Mouse (Mus musculus) CH12.LX (cell line): ENCODE measurements around the gene Ica1. TPM values are rescaled to one million over a fixed set of nuclear protein-coding genes. Genes with fewer than 3 reads are reported as not detected.

Experiments
- DNase-seq: peaks from one replicate; pipeline ENCODE4 v3.0.0-alpha.2; 2013; ENCODE audit errors: extremely low read depth
- H3K27ac ChIP-seq: 2 replicates; pipeline ENCODE4 v1.5.1; 2012; ENCODE audit warnings: low read depth, mild to moderate bottlenecking, control low read depth, moderate library complexity; ENCODE audit not compliant: insufficient read depth
- H3K27me3 ChIP-seq: replicated peaks from 2 replicates; pipeline ENCODE3; 2012; ENCODE audit warnings: inconsistent platforms
- H3K36me3 ChIP-seq, 2 experiments: replicated peaks in 1 of 2; 2 replicates each; pipeline versions ENCODE3 to v1.6.1; 2012; ENCODE audit warnings: inconsistent platforms in 1 of 2, low read length in 1 of 2, mild to moderate bottlenecking in 1 of 2, mixed read lengths in 1 of 2, moderate library complexity in 1 of 2; ENCODE audit not compliant: control insufficient read depth in 1 of 2, insufficient read depth in 1 of 2
- H3K4me1 ChIP-seq, 2 experiments: 2 replicates each; pipeline ENCODE4 v1.6.1; 2012; ENCODE audit warnings: inconsistent platforms in 1 of 2, moderate library complexity in 1 of 2; ENCODE audit not compliant: insufficient read depth in 2 of 2, control insufficient read depth in 1 of 2
- H3K4me2 ChIP-seq: 2 replicates; pipeline ENCODE4 v1.6.1; 2012; ENCODE audit warnings: low read depth, mild to moderate bottlenecking, control low read depth; ENCODE audit not compliant: poor library complexity, insufficient read depth, severe bottlenecking
- H3K4me3 ChIP-seq, 3 experiments: fragments of 150-350 bp in 1 of 3; sonication (generic) in 1 of 3; replicated peaks in 1 of 3; 2 replicates each; pipeline versions ENCODE3 to v1.5.1; 2011 to 2012; ENCODE audit warnings: low read depth in 2 of 3, low read length in 2 of 3, mild to moderate bottlenecking in 2 of 3, moderate library complexity in 2 of 3, control low read depth in 1 of 3, improper control_type of control experiment in 1 of 3, inconsistent platforms in 1 of 3, mixed read lengths in 1 of 3; ENCODE audit not compliant: poor library complexity in 1 of 3
- H3K79me2 ChIP-seq: replicated peaks from 2 replicates; pipeline ENCODE4 v1.6.1; 2012; ENCODE audit warnings: mild to moderate bottlenecking, moderate library complexity; ENCODE audit not compliant: control insufficient read depth, poor library complexity, insufficient read depth, severe bottlenecking; ENCODE audit errors: extremely low read depth
- H3K9ac ChIP-seq: 2 replicates; pipeline ENCODE4 v1.6.1; 2012; ENCODE audit warnings: low read depth, mild to moderate bottlenecking, control low read depth, moderate library complexity; ENCODE audit not compliant: insufficient read depth
- H3K9me3 ChIP-seq: replicated peaks from 2 replicates; pipeline ENCODE3; 2012; ENCODE audit warnings: low read length, inconsistent platforms, mixed read lengths
- CHD2 ChIP-seq: IDR thresholded peaks from 2 replicates; pipeline ENCODE4 v1.6.1; 2011; ENCODE audit warnings: low read length, improper control_type of control experiment
- KAT2A ChIP-seq: IDR thresholded peaks from 2 replicates; pipeline ENCODE4 v1.6.1; 2012; ENCODE audit warnings: low read length, improper control_type of control experiment, inconsistent platforms; ENCODE audit not compliant: insufficient replicate concordance
- MAFK ChIP-seq: IDR thresholded peaks from 2 replicates; pipeline ENCODE4 v1.6.1; 2011; ENCODE audit warnings: low read length, improper control_type of control experiment; ENCODE audit not compliant: insufficient replicate concordance
- MYC ChIP-seq: IDR thresholded peaks from 2 replicates; pipeline ENCODE4 v1.6.1; 2011; ENCODE audit warnings: low read depth, mild to moderate bottlenecking, improper control_type of control experiment, low read length
- NRF1 ChIP-seq: IDR thresholded peaks from 2 replicates; pipeline ENCODE4 v1.6.1; 2014; ENCODE audit warnings: low read depth, mild to moderate bottlenecking, inconsistent platforms, low read length, improper control_type of control experiment, moderate library complexity
- SMC3 ChIP-seq: IDR thresholded peaks from 2 replicates; pipeline ENCODE4 v1.6.1; 2011; ENCODE audit warnings: low read depth, low read length, improper control_type of control experiment
- UBTF ChIP-seq: IDR thresholded peaks from 2 replicates; pipeline ENCODE4 v1.6.1; 2012; ENCODE audit warnings: low read depth, mild to moderate bottlenecking, inconsistent platforms, low read length, improper control_type of control experiment, moderate library complexity
- USF1 ChIP-seq: IDR thresholded peaks from 2 replicates; pipeline ENCODE4 v1.6.1; 2014; ENCODE audit warnings: low read depth, mild to moderate bottlenecking, inconsistent platforms, low read length, improper control_type of control experiment
- ZMIZ1 ChIP-seq: IDR thresholded peaks from 2 replicates; pipeline ENCODE4 v1.6.1; 2012; ENCODE audit warnings: low read depth, mild to moderate bottlenecking, inconsistent platforms, low read length, improper control_type of control experiment
- dilution Hi-C: fragments of 300-500 bp; cut with MboI; formaldehyde crosslinking; loops from 2 replicates; pipeline ENCODE4 v1.14.3; 2020; ENCODE audit warnings: low sequenced_read_pairs; ENCODE audit not compliant: extremely low pct_unique_long_range_greater_than_20kb, extremely low pct_ligation_motif_present
- in situ Hi-C: fragments of 300-500 bp; cut with MboI; formaldehyde crosslinking; loops from 3 replicates; pipeline ENCODE4 v1.14.3; 2019; ENCODE audit warnings: low sequenced_read_pairs, low pct_ligation_motif_present, low pct_unique_long_range_greater_than_20kb, mixed read lengths
- polyA plus RNA-seq: library from polyadenylated mRNA; unstranded; fragments of >175 nt; gene quantifications from 2 replicates; pipeline ENCODE4 v1.2.1, GENCODE M21; 2012; ENCODE audit warnings: low read depth; ENCODE audit not compliant: insufficient read length
- total RNA-seq, 2 experiments: library from RNA; depleted of rRNA; stranded (reverse); fragments of 300-350 nt in 1 of 2; fragments of >200 nt in 1 of 2; gene quantifications; 2 replicates each; pipeline ENCODE4 v1.2.3; 2012 to 2014

The Ica1 gene
- total and polyA plus RNA-seq, 3 experiments = 0.59 TPM; not detected in 2

GRCm38 (mm10) chr6:8683379-8683778 lies 94.9 kb downstream of the Ica1 start:
- in situ Hi-C loops = loop anchor here (25.0 kb wide), 1 partner anchor 396 kb away; no protein-coding TSS in a partner anchor
- no peak overlapping the region for H3K9ac ChIP-seq

GRCm38 (mm10) chr6:8680931-8681330 lies 97.4 kb downstream of the Ica1 start:
- Histone ChIP-seq H3K4me1 (peaks cover 13 to 47% of the 10 kb centered on the region in 2 experiments), H3K9ac (no peak overlapping the region), H3K27ac (no peak overlapping the region), H3K4me2 (no peak overlapping the region), H3K27me3 (no peaks in the 10 kb centered on the region), H3K4me3 (no peak overlapping the region), H3K36me3 (no peaks in the 10 kb centered on the region)
- in situ Hi-C loops = loop anchor here (25.0 kb wide), 1 partner anchor 394 kb away; no protein-coding TSS in a partner anchor
- DNase-seq = no peak
- TF ChIP-seq MYC (no peak), USF1 (no peak), KAT2A (no peak)
- TF ChIP-seq, all 38 proteins: peak for 0
- Histone ChIP-seq H3K79me2 (no peaks in the 10 kb centered on the region; the same call in 1 of the 2 replicates), H3K9me3 (no peaks in the 10 kb centered on the region)
- dilution Hi-C loops = no loop called here

More at GRCm38 (mm10) chr6:8683379-8683778, 94.9 kb downstream of the Ica1 start:
- Histone ChIP-seq H3K27ac (no peak overlapping the region), H3K4me2 (no peak overlapping the region), H3K4me1 (peaks cover 27 to 58% of the 10 kb centered on the region in 2 experiments), H3K9me3 (no peaks in the 10 kb centered on the region), H3K36me3 (no peaks in the 10 kb centered on the region), H3K27me3 (no peaks in the 10 kb centered on the region), H3K4me3 (no peak overlapping the region), H3K79me2 (no peaks in the 10 kb centered on the region; the same call in 1 of the 2 replicates)
- DNase-seq = no peak
- TF ChIP-seq USF1 (no peak), SMC3 (no peak), CHD2 (no peak), ZMIZ1 (no peak), UBTF (no peak)
- dilution Hi-C loops = no loop called here

- Histone ChIP-seq H3K9ac (no peak overlapping the region), H3K36me3 (no peaks in the 10 kb centered on the region), H3K4me1 (peaks cover 0 to 8% of the 10 kb centered on the region in 2 experiments; a peak in 2 of 4 replicates), H3K79me2 (no peaks in the 10 kb centered on the region), H3K9me3 (no peaks in the 10 kb centered on the region), H3K27ac (no peak overlapping the region), H3K27me3 (no peaks in the 10 kb centered on the region), H3K4me2 (no peak overlapping the region), H3K4me3 (no peak overlapping the region)
- DNase-seq = no peak
- in situ Hi-C loops = no loop called here
- TF ChIP-seq MAFK = peak; percentile 57; the same call in 1 of the 2 replicates
- TF ChIP-seq NRF1 = no peak
- dilution Hi-C loops = no loop called here
These were observed 105.3 kb downstream of the Ica1 start for GRCm38 (mm10) chr6:8673013-8673412.
